Mouse (Mus musculus): ENCODE measurements around the gene Ttc25.
"Not testable (repeated sequence)": the region's sequence is repeated elsewhere in the genome, so short reads cannot be mapped to it uniquely, and the experiment has no call there.

Ttc25 gene

DNA sequence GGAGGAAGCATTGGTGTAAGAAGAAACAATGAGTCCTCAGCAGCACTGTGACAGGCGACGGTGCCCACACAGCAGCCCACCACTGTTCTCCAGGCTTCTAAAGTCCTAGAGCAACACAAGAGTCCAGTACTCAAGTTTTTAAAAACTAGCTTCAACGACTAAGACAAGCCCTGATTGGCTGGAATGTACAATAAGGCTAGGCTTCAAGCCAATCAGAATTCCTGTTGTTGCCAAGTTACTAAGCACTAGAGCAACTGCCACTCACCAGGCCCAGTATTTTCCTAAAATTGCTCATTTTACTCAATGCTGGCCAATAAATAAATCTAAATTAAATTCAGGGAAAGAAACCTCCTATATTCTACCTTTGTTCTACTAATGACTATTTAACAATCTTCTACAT, 67.8 kb downstream of the Ttc25 start:
- in situ Hi-C loops (cut with MboI; ENCODE audit: low pct_unique_long_range_greater_than_20kb in 1 of 2, low sequenced_read_pairs in 2 of 2, unreplicated experiment in 1 of 2): no loop called here

DNA sequence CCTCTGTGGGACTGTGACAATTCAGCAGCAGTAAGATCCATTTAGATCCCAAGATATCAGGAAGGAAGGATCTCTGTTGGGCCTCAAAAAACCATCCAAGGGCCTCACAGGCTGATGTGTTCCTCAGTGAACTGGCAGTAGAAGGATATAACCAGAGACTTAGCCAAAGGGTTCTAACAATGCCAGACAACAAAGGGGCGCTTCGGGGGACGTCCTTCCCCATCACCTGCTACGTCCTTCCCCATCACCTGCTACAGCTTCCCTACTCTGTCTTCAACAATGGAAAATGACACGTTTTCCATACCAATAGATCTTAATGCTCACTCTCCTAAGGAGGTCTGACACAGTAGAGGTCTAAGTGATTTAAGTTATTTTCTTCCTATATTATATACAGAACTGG, 70.9 kb downstream of the Ttc25 start:
- in situ Hi-C loops (cut with MboI; ENCODE audit: low pct_unique_long_range_greater_than_20kb in 1 of 2, low sequenced_read_pairs in 2 of 2, unreplicated experiment in 1 of 2): no loop called here

DNA sequence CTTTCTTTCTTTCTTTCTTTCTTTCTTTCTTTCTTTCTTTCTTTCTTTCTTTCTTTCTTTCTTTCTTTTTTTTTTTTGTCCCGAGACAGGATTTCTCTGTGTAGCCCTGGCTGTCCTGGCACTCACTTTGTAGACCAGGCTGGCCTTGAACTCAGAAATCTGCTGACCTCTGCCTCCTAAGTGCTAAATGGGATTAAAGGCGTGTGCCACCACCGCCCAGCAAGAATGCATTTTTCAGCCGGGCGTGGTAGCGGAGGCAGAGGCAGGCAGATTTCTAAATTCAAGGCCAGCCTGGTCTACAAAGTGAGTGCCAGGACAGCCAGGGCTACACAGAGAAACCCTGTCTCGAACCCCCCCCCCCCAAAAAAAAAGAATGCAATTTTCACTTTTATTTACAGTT, 71.4 kb downstream of the Ttc25 start:
- in situ Hi-C loops (cut with MboI; ENCODE audit: low pct_unique_long_range_greater_than_20kb in 1 of 2, low sequenced_read_pairs in 2 of 2, unreplicated experiment in 1 of 2): not testable (repeated sequence)

DNA sequence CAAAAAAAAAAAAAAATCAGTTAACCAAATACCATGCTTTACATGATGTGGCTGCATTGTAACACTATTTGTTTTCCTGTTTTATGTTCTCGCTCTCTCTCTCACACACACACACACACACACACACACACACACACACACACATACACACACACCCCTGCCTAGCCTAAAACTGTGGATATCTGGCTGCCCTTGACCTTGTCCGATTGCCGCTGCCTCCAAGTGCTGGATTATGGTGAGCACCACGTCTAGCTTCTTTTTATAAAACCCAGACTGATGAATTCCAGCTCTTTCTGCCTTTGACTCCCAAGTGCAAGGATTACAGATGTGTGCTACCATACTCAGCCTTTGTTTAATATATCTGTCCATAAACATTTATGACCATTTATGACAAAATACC, 72.1 kb downstream of the Ttc25 start:
- in situ Hi-C loops (cut with MboI; ENCODE audit: low pct_unique_long_range_greater_than_20kb in 1 of 2, low sequenced_read_pairs in 2 of 2, unreplicated experiment in 1 of 2): no loop called here

DNA sequence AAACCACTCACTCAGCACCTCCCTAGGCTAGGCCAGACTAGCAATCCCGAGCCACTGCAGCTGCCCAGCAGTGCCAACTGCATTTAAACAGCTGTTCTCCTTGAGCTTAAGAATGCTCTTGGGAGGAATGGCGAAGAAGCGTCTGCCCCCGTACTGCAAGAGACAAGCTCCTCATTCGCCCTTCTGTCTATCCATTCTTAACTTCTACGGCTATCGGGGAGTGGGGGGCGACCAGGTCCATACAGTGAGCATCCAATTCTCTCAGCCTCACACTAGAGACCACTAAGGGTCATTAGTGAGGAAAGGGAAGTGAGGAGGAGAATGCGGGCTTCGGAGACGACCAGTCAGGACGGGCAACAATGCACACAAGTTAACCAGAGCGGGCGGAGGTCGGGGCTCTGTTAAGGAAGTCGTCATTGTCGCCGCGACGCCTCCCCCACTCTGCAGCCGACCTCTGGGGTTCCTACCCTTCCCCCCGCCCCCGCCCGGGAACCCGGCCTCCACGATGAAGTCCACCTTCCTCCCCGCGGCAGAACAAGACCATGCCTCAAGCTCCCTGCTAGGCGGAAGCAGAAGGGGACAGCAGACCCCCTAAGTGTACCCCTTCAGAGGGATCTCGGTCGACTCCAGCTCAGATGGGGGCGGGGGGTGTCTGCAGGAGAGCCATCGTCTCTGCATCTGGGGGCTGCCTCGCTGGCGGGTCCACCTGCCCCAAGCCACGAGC, 73.5 kb downstream of the Ttc25 start, which contains the start of gene Nkiras2:
Gene Nkiras2 (plus strand): TSS at position 484 of the 724 bp plus-strand sequence.
- in situ Hi-C loops (cut with MboI; ENCODE audit: low pct_unique_long_range_greater_than_20kb in 1 of 2, low sequenced_read_pairs in 2 of 2, unreplicated experiment in 1 of 2): no loop called here

DNA sequence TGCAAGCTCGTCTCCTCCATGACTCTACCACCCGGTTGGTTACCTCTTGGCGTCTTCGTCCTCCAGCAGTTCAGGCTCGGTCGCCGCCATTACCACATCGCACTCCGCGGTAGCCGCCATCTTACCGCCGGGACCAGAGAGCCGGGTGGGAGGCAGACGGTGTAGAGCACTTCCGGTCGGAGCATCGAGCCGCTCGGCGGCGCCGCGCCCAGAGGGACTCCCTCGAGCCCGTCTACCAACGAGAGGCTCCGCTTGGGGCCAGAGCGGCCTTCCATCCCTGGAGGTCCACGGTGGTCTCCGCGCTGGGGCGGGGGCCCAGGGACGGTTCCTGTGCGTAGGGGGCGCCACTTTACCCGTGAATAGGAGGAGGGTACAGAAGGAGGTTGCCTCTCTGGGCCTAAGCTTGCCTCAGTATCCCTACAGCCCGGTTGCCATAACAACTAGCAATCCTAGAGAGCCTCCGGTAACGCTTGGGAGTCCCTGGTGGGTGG, 74.1 kb downstream of the Ttc25 start:
- in situ Hi-C loops (cut with MboI; ENCODE audit: low pct_unique_long_range_greater_than_20kb in 1 of 2, low sequenced_read_pairs in 2 of 2, unreplicated experiment in 1 of 2): no loop called here

DNA sequence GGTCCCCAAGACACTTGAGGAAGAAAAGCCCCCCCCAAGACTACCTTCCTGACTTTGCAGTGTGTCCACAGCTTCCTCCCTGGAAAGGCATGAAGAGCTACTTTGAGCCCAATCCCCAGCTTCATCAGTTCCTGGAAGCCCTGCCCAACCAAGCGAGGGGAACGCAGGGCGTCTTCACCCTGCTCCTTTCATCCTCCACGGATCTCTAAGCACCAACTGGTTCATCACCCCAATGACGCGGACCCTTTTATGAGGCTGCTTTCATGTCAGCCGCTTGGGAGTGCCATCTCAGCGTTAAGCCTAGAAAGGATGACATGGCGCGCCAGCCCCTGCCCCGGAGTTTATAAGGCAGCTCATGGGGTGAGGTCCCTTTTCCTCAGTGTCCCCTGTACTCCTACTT, 74.6 kb downstream of the Ttc25 start, which contains the start of gene Dnajc7:
Gene Dnajc7 (minus strand): TSS at position 187 of the 400 bp plus-strand sequence.
- in situ Hi-C loops (cut with MboI; ENCODE audit: low pct_unique_long_range_greater_than_20kb in 1 of 2, low sequenced_read_pairs in 2 of 2, unreplicated experiment in 1 of 2): no loop called here

Data from mouse embryonic stem cell (cell line).